Mouse (Mus musculus) ES-E14 (cell line): ENCODE results near the gene Nup54.

ENCODE experiments used
- CHD2 ChIP-seq: IDR thresholded peaks from 2 replicates; pipeline ENCODE4 v1.6.1; 2014; ENCODE audit warnings: mild to moderate bottlenecking, low read depth, low read length, inconsistent platforms
- HCFC1 ChIP-seq: IDR thresholded peaks from 2 replicates; pipeline ENCODE4 v1.6.1; 2012; ENCODE audit warnings: low read length, inconsistent platforms, borderline replicate concordance; ENCODE audit not compliant: insufficient read depth
- MAFK ChIP-seq: IDR thresholded peaks from 2 replicates; pipeline ENCODE4 v1.6.1; 2014; ENCODE audit warnings: mild to moderate bottlenecking, low read depth, low read length, inconsistent platforms; ENCODE audit not compliant: insufficient read depth
- ZC3H11A ChIP-seq: IDR thresholded peaks from 2 replicates; pipeline ENCODE4 v1.6.1; 2012; ENCODE audit warnings: low read depth, mild to moderate bottlenecking, inconsistent platforms, low read length, borderline replicate concordance

GRCm38 (mm10) chr5:92383747-92384146, 51.3 kb downstream of the Nup54 start:
- TF ChIP-seq CHD2, result no peak
- no peak for TF ChIP-seq HCFC1
- TF ChIP-seq MAFK, result no peak
- TF ChIP-seq ZC3H11A, result no peak
